Mouse (Mus musculus): ENCODE results near the gene Setd3. TPM values are rescaled to one million over a fixed set of nuclear protein-coding genes. Genes with fewer than 3 reads are reported as not detected.

Setd3 gene
- polyA plus RNA-seq, 1 experiment from 2014 or later, result 54.5 TPM

- TF ChIP-seq EP300 (optimal IDR thresholded peaks at IDR 0.05), result no peak
- TF ChIP-seq CTCF (IDR thresholded peaks at IDR 0.05; ENCODE audit: low read depth), result no peak
- 64% methylated on average over 5 of the region's 5 CpGs for WGBS
These were observed 106.2 kb downstream of the Setd3 start for GRCm38 (mm10) chr12:108072907-108073306.

GRCm38 (mm10) chr12:108070685-108071662 lies 108.1 kb downstream of the Setd3 start:
- no peaks in the 10 kb centered on the region for H3K4me1 ChIP-seq (replicated peaks; ENCODE audit: control insufficient read depth, insufficient read depth)
- no peaks in the 10 kb centered on the region for H3K9me3 ChIP-seq (ENCODE audit: control insufficient read depth, low read length)
- H3K27ac ChIP-seq (replicated peaks), result no peak overlapping the region
- H3K4me2 ChIP-seq (replicated peaks; ENCODE audit: low read depth), result no peak overlapping the region
- no peak overlapping the region for H3K4me3 ChIP-seq (ENCODE audit: low read depth, low read length)
- no peaks in the 10 kb centered on the region for H3K27me3 ChIP-seq (ENCODE audit: control insufficient read depth, insufficient read depth, low read length)
- no peaks in the 10 kb centered on the region for H3K36me3 ChIP-seq (ENCODE audit: control insufficient read depth, insufficient read depth, low read length)
- WGBS, result 51% methylated on average over 21 of the region's 21 CpGs
- no peak for TF ChIP-seq CTCF (IDR thresholded peaks at IDR 0.05; ENCODE audit: low read depth)
- TF ChIP-seq EP300 (optimal IDR thresholded peaks at IDR 0.05), result no peak
- no peak for ATAC-seq (ENCODE audit: low FRiP score, low TSS enrichment)
- H3K9ac ChIP-seq (ENCODE audit: low read length), result no peak overlapping the region
- no peak for DNase-seq (ENCODE audit: low spot score)

More at GRCm38 (mm10) chr12:108072907-108073306, 106.2 kb downstream of the Setd3 start:
- H3K4me3 ChIP-seq (ENCODE audit: low read depth, low read length), result no peak overlapping the region
- no peaks in the 10 kb centered on the region for H3K36me3 ChIP-seq (ENCODE audit: control insufficient read depth, insufficient read depth, low read length)
- DNase-seq (ENCODE audit: low spot score), result no peak
- no peak overlapping the region for H3K4me2 ChIP-seq (replicated peaks; ENCODE audit: low read depth)
- H3K4me1 ChIP-seq (replicated peaks; ENCODE audit: control insufficient read depth, insufficient read depth), result no peaks in the 10 kb centered on the region
- no peak overlapping the region for H3K9ac ChIP-seq (ENCODE audit: low read length)
- no peaks in the 10 kb centered on the region for H3K27me3 ChIP-seq (ENCODE audit: control insufficient read depth, insufficient read depth, low read length)
- H3K27ac ChIP-seq (replicated peaks), result no peak overlapping the region
- H3K9me3 ChIP-seq (ENCODE audit: control insufficient read depth, low read length), result no peaks in the 10 kb centered on the region
- ATAC-seq (ENCODE audit: low FRiP score, low TSS enrichment), result no peak

GRCm38 (mm10) chr12:108069504-108069903 lies 109.6 kb downstream of the Setd3 start:
- ATAC-seq (ENCODE audit: low FRiP score, low TSS enrichment) (no peak), DNase-seq (ENCODE audit: low spot score) (no peak)
- WGBS, result 59% methylated on average over 6 of the region's 6 CpGs
- no peaks in the 10 kb centered on the region for H3K27me3 ChIP-seq (ENCODE audit: control insufficient read depth, insufficient read depth, low read length)
- H3K27ac ChIP-seq (replicated peaks), result no peak overlapping the region
- TF ChIP-seq CTCF (IDR thresholded peaks at IDR 0.05; ENCODE audit: low read depth) (no peak), EP300 (optimal IDR thresholded peaks at IDR 0.05) (no peak)
- H3K4me2 ChIP-seq (replicated peaks; ENCODE audit: low read depth), result no peak overlapping the region
- H3K9ac ChIP-seq (ENCODE audit: low read length), result no peak overlapping the region
- no peaks in the 10 kb centered on the region for H3K36me3 ChIP-seq (ENCODE audit: control insufficient read depth, insufficient read depth, low read length)
- no peaks in the 10 kb centered on the region for H3K9me3 ChIP-seq (ENCODE audit: control insufficient read depth, low read length)
- no peak overlapping the region for H3K4me3 ChIP-seq (ENCODE audit: low read depth, low read length)
- no peaks in the 10 kb centered on the region for H3K4me1 ChIP-seq (replicated peaks; ENCODE audit: control insufficient read depth, insufficient read depth)

DNA sequence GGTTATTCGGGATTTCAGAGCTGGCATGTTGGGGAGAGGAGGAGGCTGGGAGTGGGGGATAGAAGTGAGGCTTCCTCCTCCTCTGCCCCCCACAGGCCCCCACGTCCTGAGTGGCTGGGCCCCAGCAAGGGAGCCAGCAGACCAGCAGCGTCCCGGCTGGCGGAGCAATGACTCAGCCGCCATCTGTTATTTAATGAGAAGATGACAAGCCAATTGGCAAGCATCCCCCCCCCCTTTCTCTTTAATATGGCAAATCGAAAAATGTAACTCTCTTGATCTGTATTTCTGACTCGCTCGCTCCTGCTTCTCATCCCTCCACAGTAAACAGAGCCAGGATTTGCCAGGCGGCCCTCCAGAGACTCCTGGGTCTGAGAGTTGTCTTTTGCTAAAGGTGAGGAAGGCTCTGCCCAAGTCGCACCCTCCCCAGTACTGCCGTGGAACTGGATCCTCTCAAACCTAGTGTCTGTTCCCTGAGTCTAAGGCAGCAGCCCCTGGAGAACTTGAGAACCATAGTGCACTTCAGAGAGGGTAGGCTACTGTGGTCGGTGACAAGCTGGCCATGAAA lies 111.2 kb downstream of the Setd3 start:
- Histone ChIP-seq H3K4me2 (replicated peaks; ENCODE audit: low read depth) (no peak overlapping the region), H3K27ac (replicated peaks) (no peak overlapping the region), H3K4me1 (replicated peaks; ENCODE audit: control insufficient read depth, insufficient read depth) (no peaks in the 10 kb centered on the region), H3K36me3 (ENCODE audit: control insufficient read depth, insufficient read depth, low read length) (no peaks in the 10 kb centered on the region), H3K9me3 (ENCODE audit: control insufficient read depth, low read length) (no peaks in the 10 kb centered on the region), H3K9ac (ENCODE audit: low read length) (no peak overlapping the region), H3K27me3 (ENCODE audit: control insufficient read depth, insufficient read depth, low read length) (no peaks in the 10 kb centered on the region), H3K4me3 (ENCODE audit: low read depth, low read length) (no peak overlapping the region)
- 55% methylated on average over 13 of the region's 13 CpGs for WGBS
- ATAC-seq (ENCODE audit: low FRiP score, low TSS enrichment) (no peak), DNase-seq (ENCODE audit: low spot score) (no peak)
- TF ChIP-seq CTCF (IDR thresholded peaks at IDR 0.05; ENCODE audit: low read depth) (no peak), EP300 (optimal IDR thresholded peaks at IDR 0.05) (no peak)

DNA sequence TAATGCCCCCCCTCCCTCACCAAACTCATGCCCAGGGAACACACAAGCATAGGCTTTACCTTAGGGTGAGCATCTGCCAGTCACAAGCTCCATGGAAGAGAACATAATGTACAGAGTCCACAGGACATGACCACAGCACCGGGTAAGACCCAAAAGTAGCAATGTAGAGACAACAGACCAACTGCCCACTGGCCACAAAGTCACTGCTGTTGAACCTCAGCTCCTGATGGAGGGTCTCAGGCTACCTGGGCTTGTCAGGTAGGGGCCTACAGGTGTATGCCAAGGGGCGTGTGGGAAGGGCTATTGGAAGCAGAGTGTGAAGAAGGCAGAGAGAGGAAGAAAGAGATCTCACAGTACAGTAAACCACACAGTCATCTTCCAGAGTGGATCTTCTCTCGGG lies 111.9 kb downstream of the Setd3 start:
- Histone ChIP-seq H3K9me3 (ENCODE audit: control insufficient read depth, low read length) (no peaks in the 10 kb centered on the region), H3K4me1 (replicated peaks; ENCODE audit: control insufficient read depth, insufficient read depth) (no peaks in the 10 kb centered on the region), H3K9ac (ENCODE audit: low read length) (no peak overlapping the region), H3K27me3 (ENCODE audit: control insufficient read depth, insufficient read depth, low read length) (no peaks in the 10 kb centered on the region), H3K4me2 (replicated peaks; ENCODE audit: low read depth) (no peak overlapping the region), H3K4me3 (ENCODE audit: low read depth, low read length) (no peak overlapping the region), H3K27ac (replicated peaks) (no peak overlapping the region), H3K36me3 (ENCODE audit: control insufficient read depth, insufficient read depth, low read length) (no peaks in the 10 kb centered on the region)
- TF ChIP-seq CTCF (IDR thresholded peaks at IDR 0.05; ENCODE audit: low read depth) (no peak), EP300 (optimal IDR thresholded peaks at IDR 0.05) (no peak)
- DNase-seq (ENCODE audit: low spot score) (no peak), ATAC-seq (ENCODE audit: low FRiP score, low TSS enrichment) (no peak; the same call in 1 of the 2 replicates)
- 78% methylated on average over 3 of the region's 3 CpGs for WGBS

Measured in stomach, postnatal 0 days (tissue).